Mouse (Mus musculus): Measurements from ENCODE around the gene Naa38. TPM values are rescaled to one million over a fixed set of nuclear protein-coding genes. Genes with fewer than 3 reads are reported as not detected.
"Not testable (repeated sequence)": the region's sequence is repeated elsewhere in the genome, so short reads cannot be mapped to it uniquely, and the experiment has no call there.

Naa38 gene
- polyA plus RNA-seq, 1 experiment from 2014 or later: 150 TPM

- Histone ChIP-seq H3K36me3 (peaks cover 11% of the 10 kb centered on the region), H3K4me3 (no peak overlapping the region), H3K9ac (no peak overlapping the region), H3K4me2 (no peak overlapping the region), H3K4me1 (replicated peaks) (peaks cover 37% of the 10 kb centered on the region), H3K9me3 (replicated peaks) (no peaks in the 10 kb centered on the region), H3K27ac (ENCODE audit: poor library complexity, severe bottlenecking) (no peak overlapping the region), H3K27me3 (replicated peaks) (no peaks in the 10 kb centered on the region)
- ATAC-seq (ENCODE audit: insufficient number of reproducible peaks, low FRiP score): no peak
- WGBS: 88% methylated on average over 4 of the region's 4 CpGs
Measured at GRCm38 (mm10) chr11:69375646-69376045, 19.6 kb upstream of the Naa38 start.

GRCm38 (mm10) chr11:69377766-69378165 is 17.5 kb upstream of the Naa38 start:
- H3K9me3 ChIP-seq (replicated peaks): no peaks in the 10 kb centered on the region
- no peak overlapping the region for H3K9ac ChIP-seq
- 59% methylated on average over 3 of the region's 3 CpGs for WGBS
- no peak overlapping the region for H3K4me2 ChIP-seq
- H3K27ac ChIP-seq (ENCODE audit: poor library complexity, severe bottlenecking): no peak overlapping the region
- peaks cover 11% of the 10 kb centered on the region for H3K36me3 ChIP-seq
- H3K4me1 ChIP-seq (replicated peaks): peaks cover 22% of the 10 kb centered on the region
- H3K27me3 ChIP-seq (replicated peaks): no peaks in the 10 kb centered on the region
- no peak for ATAC-seq (ENCODE audit: insufficient number of reproducible peaks, low FRiP score)
- H3K4me3 ChIP-seq: no peak overlapping the region

DNA sequence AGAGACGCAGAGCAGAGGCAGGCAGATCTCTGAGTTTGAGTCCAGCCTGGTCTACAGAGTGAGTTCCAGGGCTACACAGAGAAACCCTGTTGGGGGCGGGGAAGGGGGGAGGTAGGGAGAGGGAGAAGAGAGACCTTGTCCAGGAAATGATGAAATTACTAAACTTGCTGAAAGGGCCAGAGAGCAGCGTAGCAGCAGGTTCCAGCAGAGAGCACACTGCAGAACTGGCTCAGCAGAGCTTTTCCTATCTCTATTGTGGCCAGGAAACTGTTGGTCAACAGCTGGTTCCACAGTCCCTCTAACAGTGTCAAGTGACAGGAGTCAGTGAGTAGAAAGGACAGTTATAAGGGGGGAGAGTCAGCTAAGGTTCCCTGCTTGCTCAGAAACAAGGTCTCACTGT is 15.7 kb upstream of the Naa38 start:
- Histone ChIP-seq H3K4me2 (no peak overlapping the region), H3K9ac (no peak overlapping the region), H3K27ac (ENCODE audit: poor library complexity, severe bottlenecking) (no peak overlapping the region; the same call in 1 of the 2 replicates), H3K9me3 (replicated peaks) (no peaks in the 10 kb centered on the region), H3K36me3 (peaks cover 6% of the 10 kb centered on the region; the same call in 1 of the 2 replicates), H3K27me3 (replicated peaks) (no peaks in the 10 kb centered on the region), H3K4me3 (no peak overlapping the region), H3K4me1 (replicated peaks) (peaks cover 18% of the 10 kb centered on the region)
- ATAC-seq (ENCODE audit: insufficient number of reproducible peaks, low FRiP score): no peak
- 61% methylated on average over 3 of the region's 3 CpGs for WGBS

DNA sequence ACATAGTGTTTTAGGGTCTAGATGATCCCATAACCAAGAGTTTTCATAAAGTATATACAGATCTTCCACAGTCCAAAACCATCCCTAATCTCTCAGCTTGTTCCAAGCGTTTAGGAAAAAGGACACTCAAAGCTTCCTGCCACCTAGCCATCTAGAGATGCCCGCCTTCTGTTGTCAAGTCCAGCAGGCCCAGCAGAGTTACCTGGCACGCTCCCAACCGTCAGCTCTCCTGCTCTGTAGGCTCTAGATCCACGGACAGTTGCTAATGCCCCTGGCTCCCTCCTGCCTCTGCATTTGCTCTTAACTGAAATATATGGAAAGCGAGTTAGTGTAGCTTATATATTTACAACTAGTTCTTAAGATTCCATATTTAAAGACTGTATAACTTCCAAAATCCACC is 13.9 kb upstream of the Naa38 start:
- Histone ChIP-seq H3K4me3 (no peak overlapping the region), H3K36me3 (0 out of 2 replicates have a peak, but pooled peaks cover 3% of the 10 kb centered on the region), H3K9me3 (replicated peaks) (no peaks in the 10 kb centered on the region), H3K27ac (ENCODE audit: poor library complexity, severe bottlenecking) (no peak overlapping the region), H3K27me3 (replicated peaks) (no peaks in the 10 kb centered on the region), H3K4me1 (replicated peaks) (peaks cover 18% of the 10 kb centered on the region), H3K9ac (no peak overlapping the region), H3K4me2 (no peak overlapping the region)
- ATAC-seq (ENCODE audit: insufficient number of reproducible peaks, low FRiP score): no peak
- WGBS: 75% methylated on average over 6 of the region's 6 CpGs

DNA sequence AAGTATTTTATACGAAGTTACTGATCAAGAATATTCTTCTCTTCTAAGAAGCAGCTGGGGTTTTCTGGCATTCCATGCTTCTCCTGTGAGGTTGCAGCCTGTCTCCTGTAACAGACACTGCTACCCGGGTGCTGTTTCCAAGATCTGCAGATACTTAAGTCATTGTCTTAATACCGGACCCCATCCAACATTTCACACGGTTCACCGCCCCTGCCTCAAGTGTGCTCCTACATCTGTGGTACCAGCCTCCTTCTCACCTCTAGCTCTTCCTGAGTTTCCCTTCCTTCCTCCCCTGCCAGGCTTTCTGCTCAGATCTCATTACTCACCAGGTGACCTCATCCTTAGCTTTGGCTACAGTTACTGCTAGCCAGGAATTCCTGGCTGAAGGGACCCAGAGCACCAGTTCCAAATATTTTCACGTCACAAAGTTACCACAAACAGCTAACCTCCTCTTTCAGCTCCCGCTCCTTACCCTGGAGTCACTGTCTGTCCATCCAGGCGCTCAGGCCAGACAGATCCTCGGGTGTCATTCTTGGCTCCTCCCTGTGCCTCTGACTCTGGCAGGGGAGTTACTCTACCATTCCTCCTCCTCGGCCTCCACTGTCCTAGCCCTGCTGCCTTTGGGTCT is 12.7 kb upstream of the Naa38 start:
- WGBS: 47% methylated on average over 10 of the region's 10 CpGs

DNA sequence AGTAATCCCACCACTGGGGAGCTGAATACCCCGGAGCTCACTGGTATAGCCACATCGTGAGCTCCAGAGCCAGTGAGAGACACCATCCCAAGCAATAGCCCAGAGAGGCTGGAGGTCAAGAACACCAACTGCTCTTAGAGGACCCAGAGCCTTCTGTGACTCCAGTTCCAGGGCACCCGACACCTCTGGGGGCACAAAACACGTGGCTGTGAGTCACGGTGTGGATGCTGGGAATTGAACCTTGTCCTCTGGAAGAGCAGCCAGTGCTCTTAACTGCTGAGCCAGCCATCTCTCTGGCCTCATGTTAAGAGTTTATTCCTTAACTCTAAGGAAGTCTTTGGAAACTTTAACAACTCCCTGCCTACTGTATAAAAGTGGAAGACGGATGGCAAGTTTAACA is 10.3 kb upstream of the Naa38 start:
- WGBS: 72% methylated on average over 6 of the region's 6 CpGs
- Histone ChIP-seq H3K4me3 (no peak overlapping the region), H3K9me3 (replicated peaks) (no peaks in the 10 kb centered on the region), H3K27ac (ENCODE audit: poor library complexity, severe bottlenecking) (no peak overlapping the region), H3K27me3 (replicated peaks) (no peaks in the 10 kb centered on the region), H3K4me1 (replicated peaks) (peaks cover 14% of the 10 kb centered on the region), H3K36me3 (no peaks in the 10 kb centered on the region), H3K9ac (no peak overlapping the region), H3K4me2 (no peak overlapping the region)
- no peak for ATAC-seq (ENCODE audit: insufficient number of reproducible peaks, low FRiP score)

More for the DNA sequence above, 12.7 kb upstream of the Naa38 start:
- ATAC-seq (ENCODE audit: insufficient number of reproducible peaks, low FRiP score): no peak
- Histone ChIP-seq H3K4me1 (replicated peaks) (peaks cover 18% of the 10 kb centered on the region), H3K36me3 (0 out of 2 replicates have a peak, but pooled peaks cover 3% of the 10 kb centered on the region), H3K4me2 (no peak overlapping the region), H3K27me3 (replicated peaks) (no peaks in the 10 kb centered on the region), H3K9ac (0 out of 2 replicates have a peak overlapping the region, but pooled peaks have one; percentile 9), H3K4me3 (no peak overlapping the region), H3K9me3 (replicated peaks) (no peaks in the 10 kb centered on the region), H3K27ac (ENCODE audit: poor library complexity, severe bottlenecking) (no peak overlapping the region)

- no peak overlapping the region for H3K4me3 ChIP-seq
- ATAC-seq (ENCODE audit: insufficient number of reproducible peaks, low FRiP score): no peak
- H3K4me1 ChIP-seq (replicated peaks): peaks cover 12% of the 10 kb centered on the region
- 72% methylated on average over 7 of the region's 7 CpGs for WGBS
- no peak overlapping the region for H3K4me2 ChIP-seq
- no peaks in the 10 kb centered on the region for H3K36me3 ChIP-seq
- H3K27me3 ChIP-seq (replicated peaks): no peaks in the 10 kb centered on the region
- H3K9ac ChIP-seq: no peak overlapping the region
- no peaks in the 10 kb centered on the region for H3K9me3 ChIP-seq (replicated peaks)
- no peak overlapping the region for H3K27ac ChIP-seq (ENCODE audit: poor library complexity, severe bottlenecking)
Measured at GRCm38 (mm10) chr11:69386758-69387157, 8.5 kb upstream of the Naa38 start.

DNA sequence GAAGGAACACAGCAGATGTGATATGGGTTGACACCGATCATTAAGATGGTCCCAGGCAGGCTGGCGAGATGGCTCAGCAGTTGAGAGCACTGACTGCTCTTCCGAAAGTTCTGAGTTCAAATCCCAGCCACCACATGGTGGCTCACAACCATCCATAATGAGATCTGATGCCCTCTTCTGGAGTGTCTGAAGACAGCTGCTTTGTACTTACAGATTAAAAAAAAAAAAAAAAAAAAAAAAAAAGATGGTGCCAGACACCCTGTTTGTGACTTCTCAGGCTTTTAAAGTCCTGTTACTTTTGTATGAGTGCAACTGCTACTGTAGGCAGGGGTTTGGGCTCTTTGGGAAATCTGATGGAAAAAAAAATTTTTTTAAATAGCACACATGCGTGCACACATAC is 6.6 kb upstream of the Naa38 start:
- 97% methylated on average over 4 of the region's 4 CpGs for WGBS

GRCm38 (mm10) chr11:69389531-69390399 is 5.5 kb upstream of the Naa38 start:
- Histone ChIP-seq H3K9me3 (replicated peaks) (no peaks in the 10 kb centered on the region), H3K4me2 (no peak overlapping the region), H3K4me1 (replicated peaks) (peaks cover 8% of the 10 kb centered on the region; the same call in 1 of the 2 replicates), H3K4me3 (no peak overlapping the region), H3K9ac (no peak overlapping the region), H3K27ac (ENCODE audit: poor library complexity, severe bottlenecking) (no peak overlapping the region), H3K36me3 (no peaks in the 10 kb centered on the region), H3K27me3 (replicated peaks) (no peaks in the 10 kb centered on the region)
- no peak for ATAC-seq (ENCODE audit: insufficient number of reproducible peaks, low FRiP score)
- 69% methylated on average over 14 of the region's 14 CpGs for WGBS

More for the DNA sequence above, 6.6 kb upstream of the Naa38 start:
- H3K36me3 ChIP-seq: no peaks in the 10 kb centered on the region
- H3K4me2 ChIP-seq: no peak overlapping the region
- no peaks in the 10 kb centered on the region for H3K9me3 ChIP-seq (replicated peaks)
- H3K9ac ChIP-seq: no peak overlapping the region
- no peaks in the 10 kb centered on the region for H3K27me3 ChIP-seq (replicated peaks)
- ATAC-seq (ENCODE audit: insufficient number of reproducible peaks, low FRiP score): no peak
- H3K4me1 ChIP-seq (replicated peaks): 0 out of 2 replicates have a peak, but pooled peaks cover 3% of the 10 kb centered on the region
- H3K27ac ChIP-seq (ENCODE audit: poor library complexity, severe bottlenecking): no peak overlapping the region
- no peak overlapping the region for H3K4me3 ChIP-seq

- Histone ChIP-seq H3K27ac (ENCODE audit: poor library complexity, severe bottlenecking) (no peak overlapping the region), H3K4me3 (no peak overlapping the region), H3K4me1 (replicated peaks) (peaks cover 8% of the 10 kb centered on the region; the same call in 1 of the 2 replicates), H3K9me3 (replicated peaks) (no peaks in the 10 kb centered on the region), H3K36me3 (no peaks in the 10 kb centered on the region), H3K9ac (no peak overlapping the region), H3K27me3 (replicated peaks) (no peaks in the 10 kb centered on the region), H3K4me2 (no peak overlapping the region)
- no peak for ATAC-seq (ENCODE audit: insufficient number of reproducible peaks, low FRiP score)
- WGBS: 46% methylated on average over 10 of the region's 10 CpGs
Measured at GRCm38 (mm10) chr11:69390400-69391034, 4.8 kb upstream of the Naa38 start.

- not testable (repeated sequence) for H3K9me3 ChIP-seq (replicated peaks); H3K36me3 ChIP-seq; H3K27me3 ChIP-seq (replicated peaks); ATAC-seq (ENCODE audit: insufficient number of reproducible peaks, low FRiP score)
- peak overlapping the region; percentile 88 for H3K9ac ChIP-seq
- H3K4me3 ChIP-seq: peak overlapping the region; percentile 60
- 2% methylated on average over 31 of the region's 31 CpGs for WGBS
- peak overlapping the region; percentile 87 for H3K4me2 ChIP-seq
- H3K4me1 ChIP-seq (replicated peaks): peaks cover 38% of the 10 kb centered on the region
- peak overlapping the region; percentile 93 for H3K27ac ChIP-seq (ENCODE audit: poor library complexity, severe bottlenecking)
Measured at GRCm38 (mm10) chr11:69394591-69395167, 608 bp upstream of the Naa38 start.

Data from heart, embryonic 12.5 days (tissue).